Mouse (Mus musculus) limb, embryonic 11.5 days (tissue): ENCODE data around the gene Ss18l2. TPM values are rescaled to one million over a fixed set of nuclear protein-coding genes. Genes with fewer than 3 reads are reported as not detected.

Experiments used
- ATAC-seq: fragments of 200-750 bp; cut with Nextera tagmentation; 2 replicates; pipeline ENCODE4 v1.8.0; 2017; ENCODE audit warnings: low read depth; ENCODE audit not compliant: insufficient number of reproducible peaks, low FRiP score, low TSS enrichment
- DNase-seq: peaks from one replicate; pipeline ENCODE4 v3.0.0-alpha.2; 2015; ENCODE audit warnings: low spot score
- H3K27ac ChIP-seq: fragments of 300-500 bp; sonication (generic); replicated peaks from 2 replicates; pipeline ENCODE4 v1.5.1; 2014; ENCODE audit warnings: low read depth, mild to moderate bottlenecking, low read length
- H3K27me3 ChIP-seq: fragments of 300-500 bp; sonication (generic); 2 replicates; pipeline ENCODE4 v1.6.1; 2014; ENCODE audit warnings: mild to moderate bottlenecking, low read length, mixed read lengths; ENCODE audit not compliant: control insufficient read depth, insufficient read depth
- H3K36me3 ChIP-seq: fragments of 300-500 bp; sonication (generic); 2 replicates; pipeline ENCODE4 v1.6.1; 2014; ENCODE audit warnings: mild to moderate bottlenecking, low read length, moderate library complexity, mixed read lengths; ENCODE audit not compliant: control insufficient read depth, insufficient read depth
- H3K4me1 ChIP-seq: fragments of 300-500 bp; sonication (generic); 2 replicates; pipeline ENCODE4 v1.6.1; 2014; ENCODE audit warnings: low read length, mixed read lengths; ENCODE audit not compliant: control insufficient read depth, insufficient read depth
- H3K4me2 ChIP-seq: fragments of 300-500 bp; sonication (generic); 2 replicates; pipeline ENCODE4 v1.6.1; 2014; ENCODE audit warnings: low read depth, mild to moderate bottlenecking, moderate library complexity; ENCODE audit not compliant: severe bottlenecking
- H3K4me3 ChIP-seq: fragments of 300-500 bp; sonication (generic); 2 replicates; pipeline ENCODE4 v1.5.1; 2014; ENCODE audit warnings: low read depth, low read length
- H3K9ac ChIP-seq: fragments of 300-500 bp; sonication (generic); 2 replicates; pipeline ENCODE4 v1.6.1; 2014; ENCODE audit warnings: mild to moderate bottlenecking, low read length
- H3K9me3 ChIP-seq: fragments of 300-500 bp; sonication (generic); 2 replicates; pipeline ENCODE4 v1.6.1; 2016; ENCODE audit warnings: low read length; ENCODE audit not compliant: control insufficient read depth
- WGBS: fragments of 180-500 bp; shearing (Covaris S2); extraction: QIAGEN DNeasy Blood & Tissue Kit; methylation state at CpG from one replicate; pipeline ENCODE4 v1.1.7; 2014; 5-methylcytosine and 5-hydroxymethylcytosine counted together
- polyA plus RNA-seq: library from polyadenylated mRNA; unstranded; fragments of >200 nt; fragmentation: Nextera tagmentation; extraction: Ambion mirVana; gene quantifications from 2 replicates; pipeline ENCODE4 v1.2.1, GENCODE M21; 2014

The Ss18l2 gene
- polyA plus RNA-seq, 1 experiment from 2014 or later: 99.8 TPM

- H3K4me1 ChIP-seq: no peaks in the 10 kb centered on the region
- no peaks in the 10 kb centered on the region for H3K27me3 ChIP-seq
- ATAC-seq (no peak), DNase-seq (no peak)
- H3K9me3 ChIP-seq: no peaks in the 10 kb centered on the region
- WGBS: 87% methylated on average over 15 of the region's 15 CpGs
- no peak overlapping the region for H3K9ac ChIP-seq
- H3K4me3 ChIP-seq: no peak overlapping the region
- H3K36me3 ChIP-seq: peaks cover 7% of the 10 kb centered on the region; the same call in 1 of the 2 replicates
- no peak overlapping the region for H3K4me2 ChIP-seq
- H3K27ac ChIP-seq: no peak overlapping the region
Observed at GRCm38 (mm10) chr9:121690200-121690651, 19.9 kb upstream of the Ss18l2 start.

- no peak for DNase-seq
- WGBS: 92% methylated on average over 7 of the region's 7 CpGs
- Histone ChIP-seq H3K9ac (no peak overlapping the region), H3K4me1 (no peaks in the 10 kb centered on the region), H3K36me3 (peaks cover 6% of the 10 kb centered on the region; the same call in 1 of the 2 replicates), H3K27me3 (no peaks in the 10 kb centered on the region), H3K4me3 (no peak overlapping the region), H3K9me3 (no peaks in the 10 kb centered on the region), H3K4me2 (no peak overlapping the region), H3K27ac (no peak overlapping the region)
- no peak for ATAC-seq
Observed at GRCm38 (mm10) chr9:121690734-121691133, 19.4 kb upstream of the Ss18l2 start.

- no peak for DNase-seq
- no peak overlapping the region for H3K27ac ChIP-seq
- H3K4me3 ChIP-seq: no peak overlapping the region
- H3K36me3 ChIP-seq: peaks cover 2% of the 10 kb centered on the region; the same call in 1 of the 2 replicates
- 73% methylated on average over 12 of the region's 12 CpGs for WGBS
- H3K9me3 ChIP-seq: no peaks in the 10 kb centered on the region; the same call in 1 of the 2 replicates
- ATAC-seq: no peak
- H3K4me1 ChIP-seq: no peaks in the 10 kb centered on the region
- H3K4me2 ChIP-seq: no peak overlapping the region
- no peaks in the 10 kb centered on the region for H3K27me3 ChIP-seq
- no peak overlapping the region for H3K9ac ChIP-seq
Observed at GRCm38 (mm10) chr9:121694736-121695135, 15.4 kb upstream of the Ss18l2 start.

GRCm38 (mm10) chr9:121696626-121697025 lies 13.5 kb upstream of the Ss18l2 start:
- H3K4me1 ChIP-seq: no peaks in the 10 kb centered on the region
- no peaks in the 10 kb centered on the region; the same call in 1 of the 2 replicates for H3K36me3 ChIP-seq
- no peak overlapping the region for H3K4me3 ChIP-seq
- WGBS: 93% methylated on average over 9 of the region's 9 CpGs
- H3K9me3 ChIP-seq: no peaks in the 10 kb centered on the region; the same call in 1 of the 2 replicates
- no peaks in the 10 kb centered on the region for H3K27me3 ChIP-seq
- H3K4me2 ChIP-seq: no peak overlapping the region
- no peak overlapping the region for H3K27ac ChIP-seq
- ATAC-seq (0 out of 2 replicates have a peak, but pooled peaks have one; percentile 13), DNase-seq (no peak)
- H3K9ac ChIP-seq: no peak overlapping the region

DNA sequence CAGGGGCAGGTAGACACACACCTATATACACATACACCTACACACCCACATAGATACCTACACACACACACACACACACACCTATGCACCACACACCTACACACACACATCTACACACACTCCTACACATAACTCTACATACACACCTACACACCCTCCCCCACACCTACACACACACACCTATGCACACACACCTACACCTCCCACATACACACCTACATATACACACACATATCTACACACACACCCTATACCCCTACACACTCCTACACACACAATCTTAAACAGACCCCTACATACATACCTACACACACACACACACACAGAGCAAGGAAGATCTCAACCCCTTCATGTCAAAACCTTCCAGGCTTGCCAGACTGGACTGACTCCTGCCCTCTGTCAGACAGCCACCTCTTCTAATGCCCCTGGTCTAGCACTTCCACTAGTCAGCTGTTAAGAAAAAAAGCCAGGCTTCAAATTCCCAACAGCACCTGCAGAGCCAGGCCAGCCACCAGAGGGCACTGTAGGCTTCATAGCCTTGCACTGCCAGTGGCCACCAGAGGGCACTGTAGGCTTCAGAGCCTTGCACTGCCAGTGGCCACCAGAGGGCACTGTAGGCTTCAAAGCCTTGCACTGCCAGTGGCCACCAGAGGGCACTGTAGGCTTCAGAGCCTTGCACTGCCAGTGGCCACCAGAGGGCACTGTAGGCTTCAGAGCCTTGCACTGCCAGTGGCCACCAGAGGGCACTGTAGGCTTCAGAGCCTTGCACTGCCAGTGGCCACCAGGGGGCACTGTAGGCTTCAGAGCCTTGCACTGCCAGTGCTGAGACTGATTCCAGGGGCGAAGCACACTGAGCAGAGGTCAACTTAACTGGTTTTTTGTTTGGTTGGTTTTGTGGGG lies 12.7 kb upstream of the Ss18l2 start:
- no peaks in the 10 kb centered on the region; the same call in 1 of the 2 replicates for H3K36me3 ChIP-seq
- no peak overlapping the region for H3K9ac ChIP-seq
- ATAC-seq: no peak; the same call in 1 of the 2 replicates
- no peak for DNase-seq
- no peaks in the 10 kb centered on the region for H3K27me3 ChIP-seq
- no peak overlapping the region for H3K4me2 ChIP-seq
- no peaks in the 10 kb centered on the region; the same call in 1 of the 2 replicates for H3K9me3 ChIP-seq
- H3K27ac ChIP-seq: no peak overlapping the region
- no peaks in the 10 kb centered on the region for H3K4me1 ChIP-seq
- H3K4me3 ChIP-seq: no peak overlapping the region
- 100% methylated on average over 1 of the region's 1 CpGs for WGBS

DNA sequence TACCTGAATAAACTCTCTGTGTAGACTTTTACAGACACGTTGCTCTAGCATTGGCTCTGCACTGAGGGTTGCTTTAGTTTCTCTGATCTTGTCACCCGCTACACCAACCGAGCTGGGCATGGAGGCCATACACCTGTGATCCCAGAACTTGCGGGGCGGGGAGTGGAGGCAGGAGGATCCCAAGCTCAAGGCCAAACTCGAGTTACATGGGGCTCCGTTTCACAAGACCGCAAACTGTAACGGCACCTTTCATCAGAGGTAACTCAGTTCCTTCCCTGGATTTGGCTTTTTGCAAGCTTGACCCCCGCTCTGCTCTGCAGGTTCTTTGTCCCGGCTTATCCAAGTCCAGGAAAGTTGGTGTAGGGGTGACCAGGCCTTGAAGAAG lies 5.9 kb upstream of the Ss18l2 start:
- Histone ChIP-seq H3K9ac (peak overlapping the region; percentile 64), H3K36me3 (no peaks in the 10 kb centered on the region), H3K4me1 (peaks cover 14% of the 10 kb centered on the region), H3K27ac (no peak overlapping the region), H3K27me3 (no peaks in the 10 kb centered on the region), H3K9me3 (no peaks in the 10 kb centered on the region), H3K4me3 (peak overlapping the region; percentile 64), H3K4me2 (peak overlapping the region; percentile 62)
- WGBS: 40% methylated on average over 11 of the region's 11 CpGs
- ATAC-seq: no peak
- DNase-seq: no peak

GRCm38 (mm10) chr9:121704646-121705625 lies 5.2 kb upstream of the Ss18l2 start, which contains the start of gene Sec22c:
Gene Sec22c, minus strand, starts transcription at chr9:121705490.
- no peaks in the 10 kb centered on the region for H3K36me3 ChIP-seq
- H3K27ac ChIP-seq: peak within 1 kb of the TSS; percentile 4; the same call in 1 of the 2 replicates
- H3K4me3 ChIP-seq: peak within 1 kb of the TSS; percentile 64
- DNase-seq (peak; percentile 88), ATAC-seq (peak; percentile 94)
- peaks cover 14% of the 10 kb centered on the region for H3K4me1 ChIP-seq
- 1% methylated on average over 68 of the region's 69 CpGs for WGBS
- peak within 1 kb of the TSS; percentile 62 for H3K4me2 ChIP-seq
- no peaks in the 10 kb centered on the region for H3K9me3 ChIP-seq
- no peaks in the 10 kb centered on the region for H3K27me3 ChIP-seq
- H3K9ac ChIP-seq: peak within 1 kb of the TSS; percentile 64
